Mouse (Mus musculus) liver (tissue): Measurements from ENCODE around the gene Ints1.

Source experiments
- DNase-seq: peaks from one replicate; pipeline ENCODE4 v3.0.0-alpha.2; 2020; ENCODE audit warnings: mixed read lengths

Gene Ints1

GRCm38 (mm10) chr5:139799801-139800590 is 24.5 kb upstream of the Ints1 start:
- no peak for DNase-seq

- peak; percentile 2 for DNase-seq
Observed at GRCm38 (mm10) chr5:139799041-139799440, 23.6 kb upstream of the Ints1 start.

DNA sequence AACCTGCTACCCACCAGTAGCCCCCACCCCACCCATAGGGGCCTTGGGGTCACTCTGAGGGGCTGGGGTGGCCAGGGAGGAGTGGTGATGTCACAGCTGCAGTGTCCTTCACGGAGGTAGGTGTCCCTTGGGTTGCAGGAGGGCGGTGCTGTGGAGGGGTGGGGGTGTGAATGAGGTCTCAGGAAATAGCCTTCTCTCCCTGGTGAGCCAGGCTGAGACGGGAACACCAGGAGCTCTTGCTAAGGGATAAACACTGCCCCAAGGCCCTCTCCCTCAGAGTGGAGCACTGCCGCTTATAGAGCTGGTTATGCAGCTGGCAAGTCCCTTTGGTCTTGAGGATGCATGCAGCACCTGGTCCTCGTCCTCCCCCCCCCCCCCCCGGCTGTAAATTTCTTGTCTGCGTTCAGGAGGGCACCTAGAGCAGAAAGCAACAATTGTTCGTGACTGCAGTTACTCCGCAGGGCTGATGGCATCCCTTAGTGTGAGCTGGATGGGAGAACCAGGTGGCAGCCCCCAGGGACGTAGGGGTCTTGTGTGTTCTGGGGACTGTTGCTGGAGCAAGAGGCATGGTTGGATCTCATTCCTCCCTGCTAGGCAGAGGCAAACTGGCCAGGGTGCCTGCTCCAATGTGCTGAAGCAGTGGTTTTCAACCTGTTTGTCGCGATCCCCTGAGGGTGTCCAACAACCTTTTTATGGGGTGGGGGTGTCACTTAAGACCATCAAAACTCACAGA is 22.9 kb upstream of the Ints1 start:
- peak; percentile 2 for DNase-seq

GRCm38 (mm10) chr5:139797473-139798167 is 22.1 kb upstream of the Ints1 start:
- peak; percentile 39 for DNase-seq

DNA sequence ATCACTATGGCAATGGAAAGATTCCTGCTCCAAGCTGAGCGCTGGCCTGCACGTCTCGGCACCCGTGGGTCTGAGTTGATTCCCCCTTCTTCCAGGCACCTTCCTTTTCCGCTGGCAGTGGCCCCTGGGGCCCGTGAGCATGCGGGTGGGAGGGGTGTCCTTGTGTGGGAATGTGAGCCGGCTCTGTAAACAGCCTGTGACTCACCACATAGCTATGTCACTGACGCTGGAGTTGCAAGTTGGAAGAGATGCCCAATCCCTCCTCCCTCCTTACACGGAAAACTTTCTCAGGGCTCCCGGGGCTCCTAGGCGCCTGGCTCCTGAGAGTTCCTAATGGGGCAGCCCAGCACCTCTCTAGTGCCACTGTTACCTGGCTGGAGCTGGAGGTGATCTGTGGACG is 21.4 kb upstream of the Ints1 start:
- DNase-seq = peak; percentile 56

- DNase-seq = no peak
Observed at GRCm38 (mm10) chr5:139796001-139796620, 20.6 kb upstream of the Ints1 start.

- peak; percentile 76 for DNase-seq
Observed at GRCm38 (mm10) chr5:139794938-139795337, 19.5 kb upstream of the Ints1 start.

DNA sequence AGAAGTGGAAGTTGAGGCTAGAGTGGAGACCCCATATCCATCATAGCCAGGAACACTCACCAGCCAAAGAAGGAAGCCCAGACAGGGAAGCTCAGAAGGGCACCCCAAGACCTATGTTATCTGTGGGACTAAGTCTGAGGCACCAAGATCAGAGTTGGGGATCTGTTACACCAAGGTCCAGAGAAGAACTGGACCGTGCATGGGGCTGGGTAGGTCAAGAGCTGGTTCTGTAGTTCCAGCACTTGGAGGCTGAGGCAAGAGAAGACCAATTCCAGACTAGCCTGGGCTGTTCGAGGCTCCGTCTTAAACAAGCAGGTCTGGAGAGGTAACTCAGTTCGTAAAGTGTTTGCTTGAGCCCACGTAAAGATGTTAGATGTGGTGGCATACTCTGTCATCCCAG is 18.7 kb upstream of the Ints1 start:
- no peak for DNase-seq

DNA sequence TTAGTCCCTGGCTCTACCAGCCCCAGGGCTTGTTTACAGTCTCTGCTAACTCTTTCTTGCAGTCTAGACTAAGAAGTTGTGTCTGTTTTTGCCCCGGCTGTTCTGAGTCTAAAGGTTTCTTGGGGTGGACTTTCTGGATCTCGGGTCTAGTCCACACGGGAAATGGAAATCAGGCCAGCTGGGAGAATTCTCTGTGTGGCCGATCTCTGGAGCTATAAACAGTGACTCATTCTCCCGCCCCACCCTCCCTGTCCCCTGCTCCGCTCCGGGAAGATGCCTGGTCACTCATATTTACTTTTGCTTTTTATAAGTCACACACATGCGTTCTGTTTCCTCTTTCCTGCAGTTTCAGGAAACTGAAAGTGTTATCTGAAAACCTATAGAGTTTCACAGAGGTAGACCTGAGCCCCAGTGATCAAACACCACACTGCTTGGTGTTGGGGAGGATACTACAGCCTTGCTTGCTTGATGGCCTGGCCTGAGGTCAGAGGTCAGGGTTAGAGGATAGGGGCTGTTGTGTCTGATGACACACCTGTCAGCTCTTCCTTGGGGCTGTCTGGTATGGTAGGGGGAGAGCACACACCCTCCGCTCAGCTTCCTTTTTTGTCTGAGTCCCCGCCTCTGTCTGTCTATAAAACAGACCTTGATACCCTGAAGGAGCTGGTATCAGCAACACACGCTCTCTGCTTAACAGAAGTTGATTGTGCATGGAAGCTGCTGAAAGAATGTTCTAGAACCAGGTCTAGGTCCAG is 18.0 kb upstream of the Ints1 start:
- peak; percentile 75 for DNase-seq

DNA sequence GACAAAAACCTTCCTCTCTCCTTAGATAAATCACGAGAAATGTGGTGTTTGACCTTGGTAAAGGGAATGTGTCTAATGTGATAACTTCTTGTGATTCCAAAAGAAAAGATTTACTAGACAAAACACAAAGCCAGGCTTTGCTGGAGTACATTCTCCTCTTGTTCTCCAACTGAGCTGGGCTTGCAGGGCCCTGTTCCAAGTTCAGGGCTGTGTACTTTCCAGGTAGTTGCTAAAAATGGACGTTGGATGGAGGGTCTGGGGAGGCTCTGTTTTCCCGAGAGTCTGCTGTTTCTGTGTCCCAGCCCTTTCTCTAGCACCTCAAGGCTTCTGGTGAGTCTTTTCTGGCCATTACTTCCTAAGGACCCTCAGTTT is 17.5 kb upstream of the Ints1 start:
- no peak for DNase-seq

DNA sequence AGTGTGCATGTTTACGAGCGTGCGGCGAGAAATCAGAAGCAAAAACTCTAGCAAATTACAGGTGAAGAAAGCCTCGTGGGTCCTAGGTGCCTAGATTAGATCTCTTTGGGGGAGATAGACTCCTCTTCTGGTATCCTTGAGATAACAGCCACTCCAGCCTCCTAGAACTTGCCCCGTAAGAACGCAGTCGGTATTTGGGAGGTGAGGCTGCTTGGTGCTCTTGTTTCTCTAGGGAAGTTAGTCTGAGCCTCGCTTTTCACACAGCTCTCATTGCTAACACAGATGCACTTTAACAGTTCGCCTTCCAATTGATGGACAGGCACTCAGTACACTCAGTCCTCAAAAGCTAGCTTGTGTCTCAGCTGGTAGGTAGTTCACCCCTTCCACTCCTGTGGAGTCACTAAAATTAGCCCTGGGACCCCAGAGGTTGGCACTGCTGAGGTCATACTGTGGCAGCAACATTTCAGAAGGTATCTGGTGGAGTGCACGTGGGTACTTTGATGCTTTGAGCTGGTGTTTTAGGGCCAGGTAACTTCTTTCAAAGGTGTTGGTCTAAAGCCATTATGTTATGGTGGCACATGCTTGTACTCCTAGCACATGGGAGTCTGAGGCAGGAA is 16.8 kb upstream of the Ints1 start:
- DNase-seq = no peak

- peak; percentile 100 for DNase-seq
Observed at GRCm38 (mm10) chr5:139791227-139792158, 16.0 kb upstream of the Ints1 start, which contains the start of gene Mafk. Gene Mafk, plus strand, starts transcription at chr5:139791513.

DNA sequence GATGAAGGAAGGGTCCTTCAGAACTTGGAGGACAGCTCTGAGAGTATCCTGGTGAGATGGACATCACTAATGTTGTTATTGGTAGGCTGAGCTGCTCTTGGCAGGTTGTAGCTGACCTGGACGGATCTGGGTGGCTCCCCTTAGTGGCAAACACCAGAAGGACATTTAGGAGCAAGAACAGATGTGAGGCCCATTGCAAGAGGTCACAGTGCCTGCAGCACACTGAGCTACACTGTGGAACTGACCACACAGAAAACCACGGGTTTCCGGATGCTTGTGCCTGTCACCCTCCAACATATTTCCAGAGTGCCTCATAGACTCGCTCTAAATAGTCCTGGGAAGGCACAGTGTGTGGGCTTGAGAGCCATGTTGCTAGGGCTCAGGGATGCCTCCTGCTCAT is 14.0 kb upstream of the Ints1 start:
- no peak for DNase-seq

DNA sequence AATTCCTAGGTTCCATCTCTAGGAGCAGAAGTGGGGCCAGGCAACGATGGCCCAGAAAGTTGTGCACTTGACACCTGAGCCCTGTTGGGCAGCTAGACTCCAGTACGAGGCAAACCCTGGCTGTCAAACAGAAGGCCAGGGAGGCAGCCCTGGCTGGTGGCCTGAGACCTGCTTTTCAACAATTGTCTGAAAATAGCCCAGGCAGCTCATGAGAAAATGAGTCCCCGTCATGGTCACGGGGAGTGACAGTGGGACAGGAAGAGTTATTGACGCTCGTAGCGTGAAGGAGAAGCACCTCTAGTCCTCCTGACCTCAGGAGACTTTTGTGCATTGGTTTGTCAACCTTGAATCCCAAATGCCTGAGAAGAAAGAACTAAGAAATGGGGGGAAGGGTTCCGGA is 5.9 kb upstream of the Ints1 start:
- no peak for DNase-seq

GRCm38 (mm10) chr5:139776966-139777365 is 1.5 kb upstream of the Ints1 start:
- DNase-seq = no peak

GRCm38 (mm10) chr5:139768216-139768615 is 7.3 kb downstream of the Ints1 start:
- DNase-seq = no peak

GRCm38 (mm10) chr5:139764296-139764695 is 11.2 kb downstream of the Ints1 start:
- DNase-seq = peak; percentile 56

GRCm38 (mm10) chr5:139758096-139758495 is 17.4 kb downstream of the Ints1 start:
- DNase-seq = no peak

DNA sequence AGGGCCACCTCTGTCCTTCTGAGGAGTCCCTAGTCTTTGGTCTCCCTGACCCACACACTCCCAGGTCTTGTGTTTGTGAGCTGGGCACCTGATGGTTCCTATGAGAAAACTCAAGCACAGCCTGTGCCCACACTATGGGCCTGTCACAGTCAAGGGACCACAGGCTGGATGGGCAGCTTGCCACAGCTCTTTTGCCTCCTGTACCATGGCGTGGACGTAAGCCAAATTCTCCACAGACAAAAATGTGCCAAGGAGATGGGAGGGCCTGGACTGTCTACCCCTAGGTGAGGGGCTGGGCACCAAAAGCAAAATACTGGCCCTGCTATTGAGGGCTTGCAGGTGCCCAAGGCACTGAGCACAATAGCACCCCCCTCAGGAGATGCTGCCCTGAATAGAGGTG is 18.9 kb downstream of the Ints1 start:
- DNase-seq = no peak

- DNase-seq = no peak
Observed at GRCm38 (mm10) chr5:139756135-139756534, 19.3 kb downstream of the Ints1 start.

- DNase-seq = peak; percentile 74
Observed at GRCm38 (mm10) chr5:139754753-139755152, 20.7 kb downstream of the Ints1 start.
